Comparison of ENCODE assay signal across 19 mouse cellular contexts in the genomic region with DNA sequence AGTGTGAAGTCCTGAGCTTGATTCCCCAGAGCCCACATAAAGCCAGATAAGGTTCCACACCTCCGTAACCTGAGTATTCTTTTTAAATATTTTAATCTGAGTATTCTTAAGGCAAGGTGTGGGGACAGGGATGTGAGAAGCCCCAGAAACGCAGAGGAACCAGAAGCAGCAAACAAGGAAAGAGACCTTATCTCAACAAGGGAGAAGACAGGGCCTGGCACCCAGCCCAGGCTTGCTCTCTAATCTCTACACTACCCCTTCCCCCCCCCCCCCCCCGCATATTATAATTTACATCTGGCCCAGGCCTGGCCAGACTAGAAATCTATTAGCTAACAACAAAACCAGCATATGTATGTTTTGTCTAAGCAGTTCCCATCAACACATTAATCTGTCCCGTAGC.
DNase-seq lines count a peak whose midpoint lies in the region; ATAC-seq and TF ChIP-seq lines count a peak whose summit lies in the region.
"Had no signal": no experiment of that assay in that cellular context is flagged by ENCODE, and none has a peak within 500 bp of the region (broad histone marks: within the 10 kb centered on the region; RNA-seq: fewer than 3 reads in every experiment).

No protein-coding gene starts in this region.

- H3K4me3 ChIP-seq in heart, embryonic 12.5 days: no peak overlapping the region
- H3K4me3 ChIP-seq in lung, embryonic 14.5 days (ENCODE audit: low read depth, low read length): no peak overlapping the region
- H3K4me3 ChIP-seq in small intestine, adult 2 months (ENCODE audit: low read depth, low read length): no peak overlapping the region
- H3K4me3 ChIP-seq: embryonic facial prominence, embryonic 12.5 days; hindbrain, embryonic 15.5 days; liver, embryonic 12.5 days; lung, embryonic 15.5 days; megakaryocyte, embryonic 14.5 days; neural tube, embryonic 12.5 days had no signal

- no peak for TF ChIP-seq POLR2A in small intestine, adult 2 months (IDR thresholded peaks at IDR 0.05; ENCODE audit: low read depth, low read length)

- no peak for TF ChIP-seq CTCF in lung, embryonic 14.5 days (IDR thresholded peaks at IDR 0.05; ENCODE audit: low read depth)
- no peak for TF ChIP-seq CTCF in small intestine, adult 2 months (IDR thresholded peaks at IDR 0.05; ENCODE audit: extremely low read depth, insufficient read length, insufficient replicate concordance, low read depth, low read length)

- no peaks in the 10 kb centered on the region for H3K9me3 ChIP-seq in heart, embryonic 12.5 days (replicated peaks)
- H3K9me3 ChIP-seq in lung, embryonic 14.5 days (ENCODE audit: low read depth, low read length): no peaks in the 10 kb centered on the region
- H3K9me3 ChIP-seq: embryonic facial prominence, embryonic 12.5 days; hindbrain, embryonic 15.5 days; liver, embryonic 12.5 days; lung, embryonic 15.5 days; megakaryocyte, embryonic 14.5 days; neural tube, embryonic 12.5 days had no signal

- H3K36me3 ChIP-seq in heart, embryonic 12.5 days: peaks cover 22% of the 10 kb centered on the region
- H3K36me3 ChIP-seq in lung, embryonic 14.5 days (ENCODE audit: insufficient read depth): peaks cover 35% of the 10 kb centered on the region
- H3K36me3 ChIP-seq in small intestine, adult 2 months (ENCODE audit: control insufficient read depth, insufficient read depth, low read length): peaks cover 31% of the 10 kb centered on the region
- H3K36me3 ChIP-seq: liver, embryonic 12.5 days had no signal

- WGBS in heart, embryonic 12.5 days: 38% methylated on average over 3 of the region's 4 CpGs
- 55% methylated on average over 3 of the region's 4 CpGs for WGBS in lung, embryonic 14.5 days
- 26% methylated on average over 4 of the region's 4 CpGs for WGBS in small intestine, adult 2 months

- no peak for DNase-seq in heart, adult 11 months
- peak; percentile 77 for DNase-seq in lung, embryonic 14.5 days
- no peak for DNase-seq in lung, postnatal 10 days
- peak; percentile 45 for DNase-seq in NIH3T3 (ENCODE audit: low read depth)
- no peak for DNase-seq in embryo, embryonic 9.5 days (ENCODE audit: extremely low spot score)
- DNase-seq: cerebellum, adult 2 months; gastrocnemius, postnatal 14 days; layer of hippocampus, adult 9-11 months; right cerebral cortex, postnatal 14 days; thymus, postnatal 4 days had no signal

- no peak; the same call in 1 of the 2 replicates for ATAC-seq in heart, embryonic 12.5 days (ENCODE audit: insufficient number of reproducible peaks, low FRiP score)
- no peak for ATAC-seq in lung, embryonic 14.5 days (ENCODE audit: insufficient read depth)
- ATAC-seq: intestine, embryonic 16.5 days; liver, embryonic 12.5 days had no signal

- no peak overlapping the region for H3K4me2 ChIP-seq in heart, embryonic 12.5 days
- H3K4me2 ChIP-seq in lung, embryonic 14.5 days: no peak overlapping the region
- H3K4me2 ChIP-seq: embryonic facial prominence, embryonic 12.5 days; hindbrain, embryonic 15.5 days; liver, embryonic 12.5 days; lung, embryonic 15.5 days; neural tube, embryonic 12.5 days had no signal

- H3K9ac ChIP-seq in heart, embryonic 12.5 days: no peak overlapping the region
- no peak overlapping the region for H3K9ac ChIP-seq in lung, embryonic 14.5 days
- H3K9ac ChIP-seq: embryonic facial prominence, embryonic 12.5 days; hindbrain, embryonic 15.5 days; liver, embryonic 12.5 days; lung, embryonic 15.5 days; neural tube, embryonic 12.5 days had no signal

- H3K27me3 ChIP-seq in heart, embryonic 12.5 days (replicated peaks): peaks cover 65% of the 10 kb centered on the region
- H3K27me3 ChIP-seq in lung, embryonic 14.5 days (ENCODE audit: insufficient read depth, low read length): no peaks in the 10 kb centered on the region
- no peaks in the 10 kb centered on the region for H3K27me3 ChIP-seq in small intestine, adult 2 months (ENCODE audit: control insufficient read depth, insufficient read depth, low read length)
- H3K27me3 ChIP-seq: embryonic facial prominence, embryonic 12.5 days; hindbrain, embryonic 15.5 days; liver, embryonic 12.5 days; lung, embryonic 15.5 days; neural tube, embryonic 12.5 days had no signal

- 0 out of 2 replicates have a peak overlapping the region, but pooled peaks have one; percentile 14 for H3K27ac ChIP-seq in heart, embryonic 12.5 days (ENCODE audit: poor library complexity, severe bottlenecking)
- no peak overlapping the region for H3K27ac ChIP-seq in lung, embryonic 14.5 days (ENCODE audit: low read depth)
- H3K27ac ChIP-seq in small intestine, adult 2 months (ENCODE audit: insufficient read depth, low read depth, low read length): peak overlapping the region; percentile 59
- H3K27ac ChIP-seq: embryonic facial prominence, embryonic 12.5 days; hindbrain, embryonic 15.5 days; liver, embryonic 12.5 days; neural tube, embryonic 12.5 days had no signal

- H3K4me1 ChIP-seq in heart, embryonic 12.5 days (replicated peaks): peaks cover 64% of the 10 kb centered on the region
- H3K4me1 ChIP-seq in lung, embryonic 14.5 days (ENCODE audit: insufficient read depth): 0 out of 2 replicates have a peak, but pooled peaks cover 3% of the 10 kb centered on the region
- peaks cover 53% of the 10 kb centered on the region for H3K4me1 ChIP-seq in small intestine, adult 2 months (ENCODE audit: control insufficient read depth, insufficient read depth, insufficient read length, low read length)

Comparison
In these comparisons a context has a peak if more than half of its experiments do, and no peak if none do; other contexts are left out.
1. DNase-seq: peak in lung, embryonic 14.5 days (single experiment) and NIH3T3 (single experiment); none in heart, adult 11 months (single experiment), lung, postnatal 10 days (single experiment) and embryo, embryonic 9.5 days (single experiment).